Mouse (Mus musculus) heart, adult 11 months (tissue): ENCODE data around the gene Dnah9.

ENCODE experiments used
- DNase-seq: peaks from one replicate; pipeline ENCODE4 v3.0.0; 2022

The Dnah9 gene

DNA sequence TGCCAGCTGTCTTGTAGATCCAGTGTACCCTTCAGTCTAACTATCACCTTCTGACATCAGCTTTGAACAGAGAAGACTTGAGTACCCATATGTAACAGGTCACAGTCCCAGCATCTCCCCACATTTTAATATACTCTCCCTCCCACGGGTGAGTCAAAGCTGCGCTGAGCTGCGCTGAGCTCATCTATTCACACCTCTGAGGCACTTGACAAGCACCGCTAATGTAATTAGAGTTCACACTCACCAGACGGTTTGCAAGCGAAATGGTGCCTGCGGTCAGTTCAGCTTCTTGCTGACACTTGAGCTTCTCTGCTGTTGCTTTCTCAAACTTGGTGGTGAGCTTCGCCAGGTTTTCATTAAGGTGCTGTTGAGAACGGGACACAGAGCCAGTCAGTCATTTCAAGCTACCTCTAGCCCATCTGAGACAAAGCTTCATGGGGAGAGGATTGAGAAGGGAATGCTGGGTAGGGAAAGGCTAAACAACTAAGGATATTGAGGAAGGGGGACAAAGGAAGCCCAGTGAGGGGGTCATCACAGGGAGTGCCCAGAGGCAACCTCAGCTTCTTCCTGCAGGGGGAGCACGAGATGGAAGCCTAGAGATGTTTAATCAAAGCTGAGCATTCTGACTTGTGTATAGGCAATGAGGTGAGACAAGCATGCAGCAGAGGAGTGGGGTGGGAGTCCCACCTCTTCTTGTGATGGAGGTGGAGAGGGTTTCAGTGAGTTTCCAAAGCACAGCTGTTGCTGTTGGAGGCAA, 249.7 kb downstream of the Dnah9 start:
- no peak for DNase-seq

GRCm38 (mm10) chr11:65909195-65909594, 259.2 kb downstream of the Dnah9 start:
- no peak for DNase-seq

- DNase-seq = no peak
Observed at GRCm38 (mm10) chr11:65905487-65905886, 262.9 kb downstream of the Dnah9 start.

DNA sequence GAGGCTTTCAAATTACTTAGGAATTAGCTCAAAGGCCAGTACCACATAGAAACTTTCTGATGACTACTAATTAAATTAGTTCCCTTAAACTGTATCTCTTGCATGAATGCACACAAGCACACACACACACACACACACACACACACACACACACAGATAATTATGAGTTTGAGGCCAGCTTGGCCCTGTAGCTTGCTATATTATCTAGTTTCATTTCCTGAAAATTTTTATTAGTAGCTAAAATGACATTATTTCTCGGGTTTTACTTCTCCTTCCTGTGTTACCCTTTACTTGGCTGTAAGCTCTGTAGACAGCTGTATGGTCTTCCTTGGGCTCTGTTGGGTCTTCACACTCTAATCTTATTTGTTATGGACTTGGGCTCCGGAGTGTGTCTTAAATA, 264.4 kb downstream of the Dnah9 start:
- DNase-seq = no peak

DNA sequence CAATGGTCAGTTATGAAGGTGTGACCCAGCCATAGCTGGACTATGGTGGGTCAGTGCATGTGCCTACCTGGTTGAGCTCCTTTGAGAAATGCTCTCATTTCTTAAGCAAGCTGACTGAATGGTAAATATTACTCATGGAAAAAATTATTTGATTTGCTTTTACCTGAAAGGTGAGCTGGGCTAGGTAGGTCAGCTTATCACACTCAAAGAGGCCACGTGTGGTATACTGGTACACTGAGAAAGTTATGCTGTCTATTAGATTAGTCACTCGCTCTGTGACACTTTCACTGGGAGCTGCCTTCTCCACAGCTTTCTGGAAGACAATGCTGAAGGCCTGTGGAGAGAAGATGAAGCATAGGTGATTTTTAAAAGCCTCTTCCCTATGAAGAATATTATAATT, 286.9 kb downstream of the Dnah9 start:
- no peak for DNase-seq

GRCm38 (mm10) chr11:65877146-65877775, 291.1 kb downstream of the Dnah9 start:
- no peak for DNase-seq

- DNase-seq = no peak
Observed at GRCm38 (mm10) chr11:65861476-65861875, 306.9 kb downstream of the Dnah9 start.

GRCm38 (mm10) chr11:65852066-65852465, 316.3 kb downstream of the Dnah9 start:
- no peak for DNase-seq

GRCm38 (mm10) chr11:65846446-65846845, 321.9 kb downstream of the Dnah9 start:
- DNase-seq = peak; percentile 60

- peak; percentile 91 for DNase-seq
Observed at GRCm38 (mm10) chr11:65838999-65839398, 329.4 kb downstream of the Dnah9 start.

- peak; percentile 34 for DNase-seq
Observed at GRCm38 (mm10) chr11:65824556-65824955, 343.8 kb downstream of the Dnah9 start.

- peak; percentile 89 for DNase-seq
Observed at GRCm38 (mm10) chr11:65820877-65821276, 347.5 kb downstream of the Dnah9 start.

DNA sequence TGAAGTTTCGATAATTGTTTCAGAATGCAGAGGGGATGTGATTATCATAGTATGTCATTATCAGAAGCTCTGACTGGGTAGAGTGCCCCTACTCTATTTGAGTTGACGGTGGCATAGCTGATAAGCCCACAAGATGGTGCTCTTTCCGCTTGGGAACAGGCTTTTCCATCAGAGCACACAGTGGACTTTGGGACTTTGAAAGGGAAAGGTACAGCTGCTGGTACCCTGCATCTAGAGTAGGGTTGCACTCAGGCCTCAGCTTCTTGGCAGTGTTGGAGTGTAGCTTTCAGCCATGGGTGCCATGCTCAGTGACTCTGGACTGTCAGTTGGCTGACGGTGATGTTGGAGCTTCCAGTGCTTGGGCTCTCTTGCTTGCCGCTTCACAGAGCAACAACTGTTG, 348.1 kb downstream of the Dnah9 start:
- DNase-seq = peak; percentile 27

DNA sequence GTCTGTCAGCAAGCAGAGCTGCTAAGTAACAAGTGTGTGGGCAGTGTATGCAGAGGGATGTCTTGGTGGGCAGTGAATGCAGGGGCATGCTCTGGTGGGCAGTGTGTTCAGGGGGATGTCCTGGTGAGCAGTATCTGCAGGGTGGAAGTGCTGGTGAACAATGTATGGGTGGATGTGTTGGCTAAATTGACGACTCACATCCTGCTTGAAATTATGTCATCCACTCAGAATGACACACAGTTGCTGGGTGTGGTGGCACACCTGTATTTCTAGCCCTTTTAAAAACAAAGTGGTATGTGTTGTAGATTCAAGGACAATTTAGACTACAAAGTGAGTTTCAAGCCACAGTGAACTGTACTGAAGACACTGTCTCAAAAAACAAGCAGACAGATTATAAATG, 350.2 kb downstream of the Dnah9 start:
- DNase-seq = peak; percentile 37

GRCm38 (mm10) chr11:65816237-65816636, 352.1 kb downstream of the Dnah9 start:
- DNase-seq = peak; percentile 64

- peak; percentile 88 for DNase-seq
Observed at GRCm38 (mm10) chr11:65814381-65814780, 354.0 kb downstream of the Dnah9 start.

DNA sequence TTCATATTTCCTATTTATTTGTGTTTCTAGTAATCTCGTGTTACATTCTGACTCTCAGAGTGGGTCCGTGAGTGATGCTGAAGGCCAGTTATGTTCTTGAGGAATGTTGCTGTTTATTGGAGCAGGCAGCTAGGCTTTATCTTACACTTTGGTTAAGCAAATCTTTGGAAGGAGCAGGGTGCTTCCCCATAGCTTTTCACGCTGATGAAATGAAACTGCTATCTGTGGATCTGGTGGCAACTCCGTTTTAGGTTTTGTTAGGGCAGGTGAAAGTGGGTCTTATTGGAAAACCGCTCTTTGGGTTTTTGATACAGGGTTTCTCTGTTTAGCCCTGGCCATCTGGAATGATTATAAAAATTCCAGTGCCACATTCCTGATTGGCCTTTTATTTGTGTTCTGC, 356.3 kb downstream of the Dnah9 start:
- DNase-seq = peak; percentile 71

DNA sequence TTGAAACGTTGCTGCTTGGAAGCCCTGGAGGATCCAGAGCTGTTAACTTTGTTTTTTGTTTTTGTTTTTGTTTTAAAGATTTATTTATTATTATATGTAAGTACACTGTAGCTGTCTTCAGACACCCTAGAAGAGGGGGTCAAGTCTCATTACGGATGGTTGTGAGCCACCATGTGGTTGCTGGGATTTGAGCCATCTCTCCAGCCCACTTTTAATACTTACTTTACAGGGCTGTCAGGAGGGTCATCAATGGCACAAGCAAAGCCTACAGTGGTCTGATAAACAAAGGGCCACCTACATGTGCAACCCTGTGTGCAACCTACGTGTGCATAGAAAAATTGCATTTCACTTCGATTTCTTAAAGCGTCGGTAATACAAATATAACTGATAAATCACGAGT, 360.8 kb downstream of the Dnah9 start:
- peak; percentile 90 for DNase-seq

- peak; percentile 99 for DNase-seq
Observed at GRCm38 (mm10) chr11:65806909-65807504, 361.3 kb downstream of the Dnah9 start, which contains the start of gene Zkscan6. Zkscan6 (plus strand) TSS chr11:65807175.

GRCm38 (mm10) chr11:65806321-65806904, 361.9 kb downstream of the Dnah9 start:
- no peak for DNase-seq

DNA sequence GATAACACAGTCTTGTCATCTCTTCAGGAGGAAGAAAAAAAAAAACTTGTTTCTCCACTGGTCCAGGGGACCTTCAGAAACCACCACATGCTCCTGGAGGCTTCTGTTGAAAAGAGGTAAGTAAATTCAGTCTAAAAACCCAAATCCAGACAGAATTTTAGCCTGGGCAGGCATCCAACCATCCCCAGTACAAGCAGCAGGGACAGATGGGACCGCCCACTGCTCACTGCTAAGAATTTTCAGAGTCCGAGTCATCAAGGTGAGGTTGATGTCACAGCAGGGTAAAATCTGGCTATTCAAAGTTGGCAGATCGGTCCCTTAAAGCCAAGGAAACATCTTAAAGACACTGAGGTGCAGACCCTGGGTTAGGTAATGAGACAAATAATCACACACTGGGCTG, 366.5 kb downstream of the Dnah9 start:
- DNase-seq = peak; percentile 62

GRCm38 (mm10) chr11:65795896-65796295, 372.5 kb downstream of the Dnah9 start:
- DNase-seq = no peak

GRCm38 (mm10) chr11:65794428-65795219, 373.7 kb downstream of the Dnah9 start:
- peak; percentile 70 for DNase-seq
